Mouse (Mus musculus): ENCODE results near the gene Rpl21. TPM values are rescaled to one million over a fixed set of nuclear protein-coding genes. Genes with fewer than 3 reads are reported as not detected.
"Not testable (repeated sequence)": the region's sequence is repeated elsewhere in the genome, so short reads cannot be mapped to it uniquely, and the experiment has no call there.

Gene Rpl21
- polyA plus RNA-seq, 1 experiment from 2014 or later: 792 TPM

GRCm38 (mm10) chr5:146867246-146867945 lies 34.7 kb downstream of the Rpl21 start:
- Histone ChIP-seq H3K9ac (ENCODE audit: low read length) (no peak overlapping the region), H3K4me2 (ENCODE audit: low read length) (peak overlapping the region; percentile 34), H3K9me3 (ENCODE audit: control insufficient read depth, low read length) (no peaks in the 10 kb centered on the region), H3K4me3 (ENCODE audit: low read depth, low read length) (peak overlapping the region; percentile 17; the same call in 1 of the 2 replicates), H3K27ac (ENCODE audit: low read depth) (no peak overlapping the region), H3K27me3 (replicated peaks; ENCODE audit: control insufficient read depth, insufficient read depth, low read length) (no peaks in the 10 kb centered on the region), H3K36me3 (ENCODE audit: control insufficient read depth, insufficient read depth, low read length) (no peaks in the 10 kb centered on the region), H3K4me1 (replicated peaks; ENCODE audit: control insufficient read depth, insufficient read depth, low read length) (peaks cover 4% of the 10 kb centered on the region)
- WGBS: 7% methylated on average over 19 of the region's 19 CpGs
- DNase-seq (ENCODE audit: low spot score) (peak; percentile 56), ATAC-seq (replicated peaks; ENCODE audit: low FRiP score, low TSS enrichment, low read depth) (0 out of 2 replicates have a peak, but pooled peaks have one; percentile 43)

DNA sequence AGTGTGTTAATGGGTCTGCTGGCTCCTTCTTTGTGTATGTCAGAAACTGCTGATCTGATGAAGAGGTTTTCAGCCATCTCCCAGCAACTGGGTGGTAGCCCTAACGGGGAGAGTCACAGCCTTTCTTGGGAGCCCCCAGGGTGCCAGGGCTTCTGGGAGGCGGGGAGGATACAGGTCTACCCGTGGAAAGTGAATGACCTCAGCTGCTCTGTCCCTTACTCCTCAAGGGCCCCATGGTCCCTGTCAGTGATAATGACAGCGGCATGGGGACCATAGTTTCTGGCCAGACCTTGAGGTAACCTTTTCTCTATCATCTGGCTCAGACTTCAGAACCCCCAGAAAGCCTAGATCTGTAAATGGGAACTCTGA lies 35.2 kb downstream of the Rpl21 start:
- Histone ChIP-seq H3K4me1 (replicated peaks; ENCODE audit: control insufficient read depth, insufficient read depth, low read length) (peaks cover 4% of the 10 kb centered on the region), H3K27me3 (replicated peaks; ENCODE audit: control insufficient read depth, insufficient read depth, low read length) (no peaks in the 10 kb centered on the region), H3K9me3 (ENCODE audit: control insufficient read depth, low read length) (no peaks in the 10 kb centered on the region), H3K4me2 (ENCODE audit: low read length) (peak overlapping the region; percentile 34), H3K9ac (ENCODE audit: low read length) (no peak overlapping the region), H3K4me3 (ENCODE audit: low read depth, low read length) (no peak overlapping the region), H3K27ac (ENCODE audit: low read depth) (no peak overlapping the region), H3K36me3 (ENCODE audit: control insufficient read depth, insufficient read depth, low read length) (no peaks in the 10 kb centered on the region)
- no peak for DNase-seq (ENCODE audit: low spot score)
- 19% methylated on average over 4 of the region's 4 CpGs for WGBS
- 0 out of 2 replicates have a peak, but pooled peaks have one; percentile 53 for ATAC-seq (replicated peaks; ENCODE audit: low FRiP score, low TSS enrichment, low read depth)

DNA sequence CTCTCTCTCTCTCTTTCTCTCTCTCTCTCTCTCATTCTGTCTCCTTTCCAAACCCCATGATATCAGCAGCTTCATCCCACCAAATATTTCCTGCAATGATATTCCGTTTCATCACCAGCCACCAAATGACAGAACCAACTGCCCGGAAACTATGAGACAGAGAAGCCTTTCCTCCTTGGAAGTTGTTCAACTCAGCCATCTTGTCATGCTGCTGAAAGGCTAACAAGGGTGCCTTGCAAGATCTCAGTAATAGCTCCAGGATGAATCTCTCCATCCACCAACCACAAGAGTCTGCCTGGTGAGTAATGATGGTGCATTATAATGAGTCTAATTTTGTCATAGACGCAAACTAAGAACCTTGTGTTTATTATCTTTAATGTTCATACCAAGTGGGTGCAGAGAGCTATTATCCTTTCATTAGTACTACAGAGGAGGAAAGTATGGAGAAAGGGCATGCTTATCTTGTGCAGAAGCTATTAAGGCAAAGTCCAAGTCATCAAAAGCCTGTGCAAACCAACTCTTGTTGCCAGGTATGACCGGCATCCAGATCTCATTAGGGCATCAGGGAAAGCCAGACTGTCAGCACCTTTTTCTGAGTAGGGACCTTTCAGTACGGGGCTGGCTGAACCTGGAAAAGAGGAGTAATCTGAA lies 40.4 kb downstream of the Rpl21 start:
- no peak for ATAC-seq (replicated peaks; ENCODE audit: low FRiP score, low TSS enrichment, low read depth)
- WGBS: 77% methylated on average over 5 of the region's 5 CpGs
- no peaks in the 10 kb centered on the region for H3K27me3 ChIP-seq (replicated peaks; ENCODE audit: control insufficient read depth, insufficient read depth, low read length)

DNA sequence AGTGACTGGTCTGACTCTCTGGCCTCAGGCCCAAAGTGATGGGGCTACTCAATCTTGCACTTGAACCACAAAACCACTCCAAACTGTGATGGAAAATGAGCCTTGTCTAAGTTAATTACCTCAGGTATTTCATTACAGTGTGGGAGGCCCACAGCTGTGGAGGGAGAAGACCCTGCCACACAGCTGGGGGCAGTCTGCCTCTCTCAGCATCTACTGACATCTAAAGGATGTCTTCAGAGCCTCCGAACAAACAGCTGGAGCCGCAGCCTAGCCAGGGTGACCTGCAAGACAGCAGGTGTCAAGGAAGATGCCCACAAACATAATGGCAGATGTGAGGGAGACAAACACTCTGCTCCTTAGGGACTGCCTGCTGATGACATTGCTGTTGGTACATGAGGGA lies 43.3 kb downstream of the Rpl21 start:
- WGBS: 59% methylated on average over 2 of the region's 2 CpGs
- Histone ChIP-seq H3K4me1 (replicated peaks; ENCODE audit: control insufficient read depth, insufficient read depth, low read length) (no peaks in the 10 kb centered on the region), H3K9ac (ENCODE audit: low read length) (no peak overlapping the region), H3K36me3 (ENCODE audit: control insufficient read depth, insufficient read depth, low read length) (no peaks in the 10 kb centered on the region), H3K9me3 (ENCODE audit: control insufficient read depth, low read length) (no peaks in the 10 kb centered on the region; the same call in 1 of the 2 replicates), H3K27me3 (replicated peaks; ENCODE audit: control insufficient read depth, insufficient read depth, low read length) (no peaks in the 10 kb centered on the region), H3K27ac (ENCODE audit: low read depth) (no peak overlapping the region), H3K4me2 (ENCODE audit: low read length) (no peak overlapping the region), H3K4me3 (ENCODE audit: low read depth, low read length) (no peak overlapping the region)
- no peak for ATAC-seq (replicated peaks; ENCODE audit: low FRiP score, low TSS enrichment, low read depth)
- no peak for DNase-seq (ENCODE audit: low spot score)

More for the DNA sequence above, 40.4 kb downstream of the Rpl21 start:
- DNase-seq (ENCODE audit: low spot score): no peak
- no peaks in the 10 kb centered on the region for H3K9me3 ChIP-seq (ENCODE audit: control insufficient read depth, low read length)
- no peak overlapping the region for H3K9ac ChIP-seq (ENCODE audit: low read length)
- no peak overlapping the region for H3K27ac ChIP-seq (ENCODE audit: low read depth)
- H3K4me1 ChIP-seq (replicated peaks; ENCODE audit: control insufficient read depth, insufficient read depth, low read length): no peaks in the 10 kb centered on the region
- no peak overlapping the region for H3K4me3 ChIP-seq (ENCODE audit: low read depth, low read length)
- no peak overlapping the region for H3K4me2 ChIP-seq (ENCODE audit: low read length)
- no peaks in the 10 kb centered on the region for H3K36me3 ChIP-seq (ENCODE audit: control insufficient read depth, insufficient read depth, low read length)

- H3K27ac ChIP-seq (ENCODE audit: low read depth); H3K4me3 ChIP-seq (ENCODE audit: low read depth, low read length); H3K9me3 ChIP-seq (ENCODE audit: control insufficient read depth, low read length); H3K36me3 ChIP-seq (ENCODE audit: control insufficient read depth, insufficient read depth, low read length); ATAC-seq (replicated peaks; ENCODE audit: low FRiP score, low TSS enrichment, low read depth); H3K27me3 ChIP-seq (replicated peaks; ENCODE audit: control insufficient read depth, insufficient read depth, low read length); DNase-seq (ENCODE audit: low spot score); H3K4me1 ChIP-seq (replicated peaks; ENCODE audit: control insufficient read depth, insufficient read depth, low read length); H3K4me2 ChIP-seq (ENCODE audit: low read length); H3K9ac ChIP-seq (ENCODE audit: low read length): not testable (repeated sequence)
- WGBS: 91% methylated on average over 5 of the region's 6 CpGs
These were observed 45.2 kb downstream of the Rpl21 start for GRCm38 (mm10) chr5:146877882-146878281.

DNA sequence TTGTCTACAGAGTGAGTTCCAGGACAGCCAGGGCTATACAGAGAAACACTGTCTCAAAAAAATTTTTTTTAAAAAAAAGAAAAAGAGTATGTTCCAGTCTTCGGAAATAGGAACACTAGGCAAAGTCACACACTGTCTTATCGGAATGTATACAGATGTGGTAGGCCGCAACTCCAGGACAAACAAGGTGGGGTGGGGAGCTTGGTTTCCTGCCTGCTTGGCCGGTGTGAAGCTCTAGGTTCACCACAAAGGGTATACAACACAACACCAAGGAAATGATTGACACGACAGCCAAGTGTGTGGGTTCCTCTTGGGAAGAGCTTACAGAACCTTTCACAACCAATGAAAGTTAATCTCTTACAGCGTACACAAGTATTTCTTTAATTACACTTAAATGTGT lies 49.6 kb downstream of the Rpl21 start:
- Histone ChIP-seq H3K9ac (ENCODE audit: low read length) (no peak overlapping the region), H3K4me3 (ENCODE audit: low read depth, low read length) (no peak overlapping the region), H3K27ac (ENCODE audit: low read depth) (no peak overlapping the region), H3K9me3 (ENCODE audit: control insufficient read depth, low read length) (no peaks in the 10 kb centered on the region; the same call in 1 of the 2 replicates), H3K27me3 (replicated peaks; ENCODE audit: control insufficient read depth, insufficient read depth, low read length) (no peaks in the 10 kb centered on the region), H3K36me3 (ENCODE audit: control insufficient read depth, insufficient read depth, low read length) (no peaks in the 10 kb centered on the region), H3K4me1 (replicated peaks; ENCODE audit: control insufficient read depth, insufficient read depth, low read length) (no peaks in the 10 kb centered on the region), H3K4me2 (ENCODE audit: low read length) (no peak overlapping the region)
- no peak for DNase-seq (ENCODE audit: low spot score)
- ATAC-seq (replicated peaks; ENCODE audit: low FRiP score, low TSS enrichment, low read depth): no peak
- WGBS: 86% methylated on average over 6 of the region's 6 CpGs

DNA sequence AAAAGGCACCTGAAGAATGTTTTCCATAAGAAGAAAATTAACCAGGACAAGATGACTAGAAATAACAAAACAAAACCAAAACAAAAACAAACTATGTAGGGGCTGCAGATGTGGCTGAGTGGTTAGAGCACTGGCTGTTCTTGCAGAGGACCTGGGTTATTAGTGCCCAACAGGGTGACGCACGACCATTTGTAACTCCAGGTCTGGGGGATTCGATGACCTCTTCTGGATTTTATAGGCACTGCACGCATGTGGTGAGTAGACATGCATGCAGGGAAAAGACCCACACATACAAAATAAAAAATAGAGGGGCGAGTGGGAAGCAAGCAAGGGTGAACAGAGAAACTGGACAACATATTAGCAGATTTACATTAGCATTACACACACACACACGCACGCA lies 50.4 kb downstream of the Rpl21 start:
- no peaks in the 10 kb centered on the region for H3K27me3 ChIP-seq (replicated peaks; ENCODE audit: control insufficient read depth, insufficient read depth, low read length)
- H3K9me3 ChIP-seq (ENCODE audit: control insufficient read depth, low read length): no peaks in the 10 kb centered on the region; the same call in 1 of the 2 replicates
- ATAC-seq (replicated peaks; ENCODE audit: low FRiP score, low TSS enrichment, low read depth) (no peak), DNase-seq (ENCODE audit: low spot score) (no peak)
- H3K27ac ChIP-seq (ENCODE audit: low read depth): no peak overlapping the region
- no peak overlapping the region for H3K4me2 ChIP-seq (ENCODE audit: low read length)
- H3K4me3 ChIP-seq (ENCODE audit: low read depth, low read length): no peak overlapping the region
- H3K9ac ChIP-seq (ENCODE audit: low read length): no peak overlapping the region
- 71% methylated on average over 7 of the region's 7 CpGs for WGBS
- no peaks in the 10 kb centered on the region for H3K4me1 ChIP-seq (replicated peaks; ENCODE audit: control insufficient read depth, insufficient read depth, low read length)
- no peaks in the 10 kb centered on the region for H3K36me3 ChIP-seq (ENCODE audit: control insufficient read depth, insufficient read depth, low read length)

- Histone ChIP-seq H3K9ac (ENCODE audit: low read length) (no peak overlapping the region), H3K4me3 (ENCODE audit: low read depth, low read length) (no peak overlapping the region), H3K27me3 (replicated peaks; ENCODE audit: control insufficient read depth, insufficient read depth, low read length) (no peaks in the 10 kb centered on the region), H3K9me3 (ENCODE audit: control insufficient read depth, low read length) (no peaks in the 10 kb centered on the region; the same call in 1 of the 2 replicates), H3K36me3 (ENCODE audit: control insufficient read depth, insufficient read depth, low read length) (no peaks in the 10 kb centered on the region), H3K27ac (ENCODE audit: low read depth) (no peak overlapping the region), H3K4me2 (ENCODE audit: low read length) (no peak overlapping the region), H3K4me1 (replicated peaks; ENCODE audit: control insufficient read depth, insufficient read depth, low read length) (no peaks in the 10 kb centered on the region)
- DNase-seq (ENCODE audit: low spot score): no peak
- WGBS: 88% methylated on average over 15 of the region's 15 CpGs
- no peak for ATAC-seq (replicated peaks; ENCODE audit: low FRiP score, low TSS enrichment, low read depth)
These were observed 51.0 kb downstream of the Rpl21 start for GRCm38 (mm10) chr5:146883486-146884272.

Data from intestine, embryonic 14.5 days (tissue).